Mouse (Mus musculus): ENCODE results near the gene Dusp10.

GRCm38 (mm10) chr1:184059814-184060213, 46.7 kb downstream of the Dusp10 start:
- TF ChIP-seq CTCF (IDR thresholded peaks at IDR 0.05; ENCODE audit: borderline replicate concordance, insufficient read depth, low read depth, low read length) (no peak), POLR2A (IDR thresholded peaks at IDR 0.05; ENCODE audit: borderline replicate concordance, insufficient read depth, low read length) (no peak)

Measured in cerebellum, adult 2 months (tissue).